Mouse (Mus musculus): ENCODE data around the gene Scap.

Gene Scap

DNA sequence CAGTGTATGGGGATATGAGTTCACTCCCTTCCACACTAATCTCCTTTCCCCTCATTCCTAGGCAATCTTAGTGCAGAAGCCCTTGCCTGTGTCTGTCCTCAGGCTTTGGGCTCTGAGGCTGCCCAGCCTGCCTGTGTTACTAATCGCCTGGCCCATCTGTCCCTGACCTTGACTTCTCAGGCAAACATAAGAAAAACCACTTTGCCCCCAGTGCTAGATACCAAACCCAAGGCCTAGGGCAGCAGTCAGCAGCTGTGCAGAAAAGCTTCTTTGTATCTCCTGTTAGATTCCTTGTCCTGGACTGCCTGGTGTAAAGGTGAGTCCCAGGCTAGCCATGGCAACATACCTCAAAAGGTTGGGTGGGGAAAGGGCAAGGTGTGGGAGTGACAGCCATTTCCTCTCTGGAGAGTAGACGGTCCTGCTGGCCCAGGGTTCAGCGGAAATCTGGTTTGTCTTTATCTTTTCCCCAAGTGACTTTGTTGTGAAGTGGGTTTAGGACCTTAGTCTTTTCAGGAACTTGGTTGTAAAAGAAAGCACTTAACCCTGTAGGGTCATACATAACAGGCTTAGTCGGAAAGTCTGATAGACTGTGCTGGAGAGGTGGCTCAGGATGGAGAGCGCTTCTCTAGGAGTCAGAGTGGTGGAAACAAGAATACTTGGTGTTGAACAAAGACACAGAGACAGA is 4.0 kb upstream of the Scap start:
- in situ Hi-C loops (cut with MboI; ENCODE audit: unreplicated experiment in 2 of 2): no loop called here

DNA sequence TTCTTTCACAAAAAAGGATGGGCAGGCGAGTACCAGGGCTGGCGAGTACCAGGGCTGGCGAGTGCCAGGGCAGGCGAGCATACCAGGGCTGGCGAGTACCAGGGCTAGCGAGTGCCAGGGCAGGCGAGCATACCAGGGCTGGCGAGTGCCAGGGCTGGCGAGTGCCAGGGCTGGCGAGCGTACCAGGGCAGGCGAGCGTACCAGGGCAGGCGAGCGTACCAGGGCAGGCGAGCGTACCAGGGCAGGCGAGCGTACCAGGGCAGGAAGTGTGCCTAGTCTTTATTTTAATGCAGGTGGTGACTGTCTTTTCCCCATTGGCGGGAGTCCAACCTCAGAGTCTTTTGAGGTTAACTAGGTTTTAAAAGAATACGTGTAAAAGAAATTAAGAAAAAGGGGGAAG is 3.4 kb upstream of the Scap start:
- in situ Hi-C loops (cut with MboI; ENCODE audit: unreplicated experiment in 2 of 2): loop anchor here in 1 of 2 experiments (5.0 to 10.0 kb wide), 2 partner anchors 78 to 325 kb away; partner anchors contain the start of genes Ccdc12, Nbeal2 and Ptpn23

DNA sequence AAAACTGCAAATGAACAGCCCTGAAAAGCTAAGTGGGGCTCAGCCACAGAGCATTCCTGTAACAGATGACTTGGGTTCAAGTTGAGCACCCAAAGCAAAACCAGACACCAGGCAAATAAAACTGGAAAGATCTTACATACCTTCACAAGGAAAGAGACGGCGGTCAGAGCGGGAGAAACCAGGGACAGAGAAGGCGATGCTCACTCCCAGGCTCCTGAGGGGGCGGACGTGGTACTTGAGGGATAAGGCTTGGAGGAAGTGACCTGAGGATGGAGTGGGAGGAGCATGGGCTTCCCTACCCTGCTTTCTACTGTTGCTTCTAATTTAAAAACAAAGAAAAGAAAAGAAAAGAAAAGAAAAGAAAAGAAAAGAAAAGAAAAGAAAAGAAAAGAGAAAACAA is 2.7 kb upstream of the Scap start:
- in situ Hi-C loops (cut with MboI; ENCODE audit: unreplicated experiment in 2 of 2): loop anchor here in 1 of 2 experiments (5.0 to 10.0 kb wide), 2 partner anchors 77 to 324 kb away; partner anchors contain the start of genes Ccdc12, Nbeal2 and Ptpn23

GRCm38 (mm10) chr9:110330913-110331312 is 2.2 kb upstream of the Scap start:
- in situ Hi-C loops (cut with MboI; ENCODE audit: unreplicated experiment in 2 of 2): loop anchor here in 1 of 2 experiments (5.0 to 10.0 kb wide), 2 partner anchors 76 to 324 kb away; partner anchors contain the start of genes Ccdc12, Nbeal2 and Ptpn23

DNA sequence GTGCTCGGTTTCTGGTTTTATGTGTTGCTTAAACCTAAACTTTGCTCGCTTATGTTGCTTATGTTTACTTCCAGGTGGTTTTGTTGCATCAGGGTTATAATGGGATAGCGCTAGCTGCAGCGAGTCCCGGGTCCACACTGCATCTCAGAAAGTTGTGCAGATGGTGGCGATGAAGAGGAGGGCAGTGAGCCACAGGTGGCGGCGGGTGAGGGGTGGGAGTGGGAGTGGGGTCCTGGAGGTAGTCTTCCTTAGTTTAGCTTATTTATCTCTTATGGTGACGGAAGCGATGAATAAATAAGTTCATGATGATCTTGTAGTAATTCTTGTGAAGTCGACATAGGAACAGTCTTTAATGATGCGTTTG is 790 bp downstream of the Scap start:
- in situ Hi-C loops (cut with MboI; ENCODE audit: unreplicated experiment in 2 of 2): loop anchor here in 1 of 2 experiments (5.0 to 10.0 kb wide), 2 partner anchors 73 to 321 kb away; partner anchors contain the start of genes Ccdc12, Nbeal2 and Ptpn23

- in situ Hi-C loops (cut with MboI; ENCODE audit: unreplicated experiment in 2 of 2): loop anchor here in 1 of 2 experiments (5.0 to 10.0 kb wide), 2 partner anchors 72 to 320 kb away; partner anchors contain the start of genes Ccdc12, Nbeal2 and Ptpn23
Measured at GRCm38 (mm10) chr9:110334849-110335248, 1.8 kb downstream of the Scap start.

GRCm38 (mm10) chr9:110340037-110340750 is 7.1 kb downstream of the Scap start:
- in situ Hi-C loops (cut with MboI; ENCODE audit: unreplicated experiment in 2 of 2): no loop called here

DNA sequence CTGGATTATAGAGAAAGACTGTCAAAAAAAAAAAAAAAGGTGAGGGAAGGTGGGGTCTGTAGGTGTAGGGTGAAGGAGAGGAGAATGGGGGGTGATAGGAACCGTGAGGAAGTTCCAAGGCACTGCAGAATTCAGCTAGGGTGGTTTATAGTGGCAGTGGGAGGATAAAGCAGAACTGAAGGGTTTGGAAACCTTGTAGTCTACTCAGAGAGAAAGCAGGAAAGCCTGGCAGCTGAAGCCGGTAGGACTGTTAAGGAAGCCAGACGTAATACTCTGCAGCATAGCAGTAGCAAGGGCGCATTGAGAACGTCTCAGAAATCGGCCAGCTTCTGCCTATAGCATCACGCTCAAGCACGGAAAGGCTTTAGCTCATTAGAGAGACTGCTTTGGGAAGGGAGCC is 8.9 kb downstream of the Scap start:
- in situ Hi-C loops (cut with MboI; ENCODE audit: unreplicated experiment in 2 of 2): no loop called here

GRCm38 (mm10) chr9:110343805-110344204 is 10.7 kb downstream of the Scap start:
- in situ Hi-C loops (cut with MboI; ENCODE audit: unreplicated experiment in 2 of 2): no loop called here

DNA sequence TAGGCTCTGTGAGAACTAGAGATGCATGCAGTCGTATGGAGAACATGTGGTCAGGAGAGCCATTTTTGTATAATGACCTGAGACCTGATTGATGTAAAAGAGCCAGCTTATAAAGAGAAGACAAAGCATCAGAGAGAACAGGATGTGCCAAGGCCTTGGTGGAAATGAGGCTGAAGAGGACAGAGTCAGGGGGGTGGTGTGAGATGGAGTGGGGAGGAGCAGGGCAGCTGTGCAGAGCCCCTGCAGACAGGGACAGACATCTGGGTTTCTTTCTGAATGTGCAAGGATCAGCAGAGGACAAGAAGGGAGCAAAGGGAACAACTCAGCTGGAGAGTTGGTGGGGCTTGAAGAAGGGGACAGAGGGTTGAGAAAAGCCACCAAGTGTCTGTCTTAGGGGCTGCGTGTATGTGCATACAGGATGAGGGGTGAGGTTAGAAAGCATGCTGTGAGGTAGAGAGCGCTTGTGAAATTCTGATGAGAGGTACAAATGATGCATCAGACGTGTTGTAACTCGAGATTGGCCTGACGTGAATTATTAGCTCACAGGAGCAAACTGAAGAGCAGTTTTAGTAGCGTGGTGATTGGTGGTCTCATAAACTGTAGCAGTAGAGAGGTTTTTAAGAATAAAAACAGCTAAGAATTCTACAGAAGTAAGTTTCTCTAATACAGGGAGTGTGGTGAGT is 12.1 kb downstream of the Scap start:
- in situ Hi-C loops (cut with MboI; ENCODE audit: unreplicated experiment in 2 of 2): no loop called here

DNA sequence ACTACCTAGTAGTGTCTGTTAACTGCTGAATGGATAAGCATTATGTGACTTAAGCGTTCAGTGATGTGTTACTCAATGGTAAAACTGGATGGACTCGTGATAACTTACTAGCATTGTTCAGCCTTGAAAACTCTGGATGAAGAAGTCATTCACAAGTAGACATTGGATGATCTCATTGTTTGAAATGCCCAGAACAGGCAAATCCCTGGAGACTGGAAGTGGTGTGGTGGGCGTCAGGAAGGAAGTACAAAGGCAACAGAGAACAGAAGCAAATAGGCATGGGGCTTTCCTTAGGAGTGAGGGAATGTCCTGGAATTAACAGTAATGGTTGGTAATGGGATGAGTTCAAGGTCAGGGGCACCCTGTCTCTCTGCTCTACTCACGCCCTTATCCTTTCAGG is 15.8 kb downstream of the Scap start:
- in situ Hi-C loops (cut with MboI; ENCODE audit: unreplicated experiment in 2 of 2): no loop called here

GRCm38 (mm10) chr9:110350188-110350587 is 17.1 kb downstream of the Scap start:
- in situ Hi-C loops (cut with MboI; ENCODE audit: unreplicated experiment in 2 of 2): no loop called here

- in situ Hi-C loops (cut with MboI; ENCODE audit: unreplicated experiment in 2 of 2): no loop called here
Measured at GRCm38 (mm10) chr9:110350612-110351011, 17.5 kb downstream of the Scap start.

GRCm38 (mm10) chr9:110351350-110351749 is 18.3 kb downstream of the Scap start:
- in situ Hi-C loops (cut with MboI; ENCODE audit: unreplicated experiment in 2 of 2): no loop called here

GRCm38 (mm10) chr9:110351932-110352632 is 19.0 kb downstream of the Scap start:
- in situ Hi-C loops (cut with MboI; ENCODE audit: unreplicated experiment in 2 of 2): no loop called here

DNA sequence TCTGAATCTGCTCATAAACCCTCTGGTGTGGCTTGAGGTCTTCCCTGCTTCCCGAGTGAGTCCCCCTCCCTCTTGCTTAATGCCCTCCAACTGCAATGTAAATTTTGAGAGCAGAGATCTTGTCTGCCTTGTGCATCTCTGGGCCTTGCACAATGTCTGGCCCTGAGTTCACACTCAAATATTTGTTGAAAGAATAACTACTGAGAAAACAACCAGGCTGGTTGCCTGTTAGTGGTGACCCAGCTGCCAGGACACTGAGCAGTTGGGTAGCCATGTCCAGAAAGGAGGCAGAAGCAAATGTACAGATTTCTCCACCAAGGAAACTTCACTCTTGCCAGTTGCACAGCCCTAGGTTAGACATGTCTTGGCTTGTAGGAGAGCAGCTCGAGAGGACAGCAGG is 25.3 kb downstream of the Scap start:
- in situ Hi-C loops (cut with MboI; ENCODE audit: unreplicated experiment in 2 of 2): no loop called here

GRCm38 (mm10) chr9:110361299-110361698 is 28.2 kb downstream of the Scap start:
- in situ Hi-C loops (cut with MboI; ENCODE audit: unreplicated experiment in 2 of 2): no loop called here

- in situ Hi-C loops (cut with MboI; ENCODE audit: unreplicated experiment in 2 of 2): no loop called here
Measured at GRCm38 (mm10) chr9:110362337-110362736, 29.2 kb downstream of the Scap start.

GRCm38 (mm10) chr9:110366746-110367145 is 33.7 kb downstream of the Scap start:
- in situ Hi-C loops (cut with MboI; ENCODE audit: unreplicated experiment in 2 of 2): no loop called here

DNA sequence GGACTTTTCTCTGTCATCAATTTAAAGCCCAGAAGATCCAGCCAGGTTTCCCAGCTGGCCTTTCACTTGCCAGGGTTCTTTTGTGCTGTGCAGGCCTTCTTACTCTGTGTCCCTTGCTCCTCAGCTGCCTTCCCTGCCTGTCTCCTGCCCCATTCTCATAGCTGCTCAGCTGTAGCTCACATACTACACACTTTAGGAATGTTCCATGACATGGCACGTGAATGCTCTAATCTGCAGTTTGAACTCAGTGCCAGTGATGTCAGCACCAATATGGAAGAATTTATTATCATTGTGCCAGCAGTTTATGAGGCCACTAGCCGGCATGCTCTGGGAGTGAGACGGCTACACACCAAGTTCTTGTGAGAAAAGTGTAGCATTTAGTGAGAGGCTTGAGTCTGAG is 36.8 kb downstream of the Scap start:
- in situ Hi-C loops (cut with MboI; ENCODE audit: unreplicated experiment in 2 of 2): no loop called here

GRCm38 (mm10) chr9:110373871-110374270 is 40.8 kb downstream of the Scap start:
- in situ Hi-C loops (cut with MboI; ENCODE audit: unreplicated experiment in 2 of 2): no loop called here
